Mouse (Mus musculus) heart, adult 2 months (tissue): ENCODE measurements around the gene Lcn6.

Source experiments
- EP300 ChIP-seq: fragments of 200-500 bp; IDR thresholded peaks from 2 replicates; pipeline ENCODE4 v1.6.1; 2011; ENCODE audit warnings: low read depth, low read length, control low read depth; ENCODE audit not compliant: insufficient read depth
- POLR2A ChIP-seq: fragments of 200-500 bp; IDR thresholded peaks from 2 replicates; pipeline ENCODE4 v1.6.1; 2011; ENCODE audit warnings: mild to moderate bottlenecking, low read depth, low read length, control low read depth; ENCODE audit not compliant: insufficient read depth

GRCm38 (mm10) chr2:25661245-25661970 is 15.2 kb upstream of the Lcn6 start:
- TF ChIP-seq EP300 (no peak), POLR2A (no peak)
